Mouse (Mus musculus) MEL (cell line): ENCODE data around the gene Zfp825. TPM values are rescaled to one million over a fixed set of nuclear protein-coding genes. Genes with fewer than 3 reads are reported as not detected.

Experiments
- DNase-seq: peaks from one replicate; pipeline ENCODE4 v3.0.0; 2011; ENCODE audit warnings: low read depth, low spot score
- H3K27ac ChIP-seq: 2 replicates; pipeline ENCODE4 v1.5.1; 2012; ENCODE audit warnings: low read depth, mild to moderate bottlenecking, control low read depth, low read length, moderate library complexity; ENCODE audit not compliant: control insufficient read depth
- H3K27me3 ChIP-seq, 2 experiments: fragments of 150-350 bp in 1 of 2; sonication (generic) in 1 of 2; 2 replicates each; pipeline ENCODE4 v1.6.1; 2012; ENCODE audit warnings: low read length in 2 of 2, mild to moderate bottlenecking in 2 of 2, improper control_type of control experiment in 1 of 2, moderate library complexity in 1 of 2; ENCODE audit not compliant: insufficient read depth in 2 of 2, control insufficient read depth in 1 of 2
- H3K36me3 ChIP-seq, 2 experiments: 2 replicates each; pipeline ENCODE4 v1.6.1; 2012 to 2014; ENCODE audit warnings: low read length in 2 of 2, improper control_type of control experiment in 1 of 2, inconsistent platforms in 1 of 2, mild to moderate bottlenecking in 1 of 2; ENCODE audit not compliant: insufficient read depth in 2 of 2, control insufficient read depth in 1 of 2
- H3K4me1 ChIP-seq, 2 experiments: fragments of 150-350 bp in 1 of 2; sonication (generic) in 1 of 2; 2 replicates each; pipeline ENCODE4 v1.6.1; 2012; ENCODE audit warnings: low read length in 2 of 2, improper control_type of control experiment in 1 of 2, mild to moderate bottlenecking in 1 of 2; ENCODE audit not compliant: insufficient read depth in 2 of 2, control insufficient read depth in 1 of 2
- H3K4me3 ChIP-seq, 2 experiments: fragments of 150-350 bp in 1 of 2; sonication (generic) in 1 of 2; 2 replicates each; pipeline ENCODE4 v1.5.1; 2012; ENCODE audit warnings: low read depth in 2 of 2, low read length in 2 of 2, mild to moderate bottlenecking in 2 of 2, moderate library complexity in 2 of 2, control low read depth in 1 of 2, improper control_type of control experiment in 1 of 2; ENCODE audit not compliant: control insufficient read depth in 1 of 2, insufficient read depth in 1 of 2
- H3K79me2 ChIP-seq: 2 replicates; pipeline ENCODE4 v1.6.1; 2012; ENCODE audit warnings: mild to moderate bottlenecking, low read length, moderate library complexity; ENCODE audit not compliant: control insufficient read depth, poor library complexity, insufficient read depth
- H3K9ac ChIP-seq: 2 replicates; pipeline ENCODE4 v1.6.1; 2012; ENCODE audit warnings: low read depth, mild to moderate bottlenecking, control low read depth, low read length, moderate library complexity; ENCODE audit not compliant: control insufficient read depth, poor library complexity, severe bottlenecking
- H3K9me3 ChIP-seq: fragments of 150-350 bp; sonication (generic); replicated peaks from 2 replicates; pipeline ENCODE4 v1.6.1; 2012; ENCODE audit warnings: mild to moderate bottlenecking, low read length, improper control_type of control experiment, moderate library complexity; ENCODE audit not compliant: insufficient read depth
- BHLHE40 ChIP-seq: IDR thresholded peaks from 2 replicates; pipeline ENCODE4 v1.6.1; 2012; ENCODE audit warnings: low read depth, mild to moderate bottlenecking, inconsistent platforms, low read length, improper control_type of control experiment, borderline replicate concordance
- E2F4 ChIP-seq: IDR thresholded peaks from 2 replicates; pipeline ENCODE4 v1.6.1; 2011; ENCODE audit warnings: low read depth, low read length, improper control_type of control experiment, borderline replicate concordance
- polyA plus RNA-seq, 2 experiments: library from polyadenylated mRNA; stranded (reverse) in 1 of 2; unstranded in 1 of 2; fragments of >175 nt in 1 of 2; fragments of >200 nt in 1 of 2; gene quantifications; 2 replicates each; pipeline versions ENCODE4 v1.2.1 to v1.2.4; 2012; ENCODE audit warnings: low replicate concordance in 2 of 2, low read depth in 1 of 2; ENCODE audit not compliant: insufficient read length in 2 of 2, insufficient read depth in 1 of 2, missing spikeins in 1 of 2
- total RNA-seq: library from RNA; depleted of rRNA; stranded (reverse); fragments of 300-350 nt; gene quantifications from 2 replicates; pipeline ENCODE4 v1.2.3, GENCODE M21; 2012; rRNA removed

The Zfp825 gene
- total and polyA plus RNA-seq, 3 experiments, result 4.4 to 426 (median 5.5) TPM

- H3K79me2 ChIP-seq, result no peaks in the 10 kb centered on the region
- no peaks in the 10 kb centered on the region for H3K9me3 ChIP-seq
- H3K9ac ChIP-seq, result no peak overlapping the region
- TF ChIP-seq E2F4, result no peak
- TF ChIP-seq BHLHE40, result no peak
- TF ChIP-seq, all 39 proteins: peak for 0
- DNase-seq, result no peak
- Histone ChIP-seq H3K27me3 (no peaks in the 10 kb centered on the region), H3K4me3 (no peak overlapping the region), H3K4me1 (no peaks in the 10 kb centered on the region), H3K27ac (no peak overlapping the region), H3K36me3 (no peaks in the 10 kb centered on the region)
Measured at GRCm38 (mm10) chr13:74439895-74440294, 53.9 kb downstream of the Zfp825 start.

Other genes with a start within 250 kb of the Zfp825 start
- not detected in 2 replicates for gene Ahrr, start 201.7 kb downstream of the Zfp825 start, total RNA-seq
- gene Ahrr, start 201.7 kb downstream of the Zfp825 start, polyA plus RNA-seq, result under 1 TPM in 1 of 2 experiments, not detected in 1; 0.01 TPM
- 134 and 142 TPM in 2 replicates for gene Pdcd6, start 176.4 kb downstream of the Zfp825 start, total RNA-seq
- 100 to 1,000 TPM in 1 of 2 experiments, not detected in 1; 106 TPM for gene Pdcd6, start 176.4 kb downstream of the Zfp825 start, polyA plus RNA-seq
- gene Sdha, start 143.7 kb downstream of the Zfp825 start, total RNA-seq, result 145 and 151 TPM in 2 replicates
- gene Sdha, start 143.7 kb downstream of the Zfp825 start, polyA plus RNA-seq, result 100 to 1,000 TPM in 1 of 2 experiments, 10 to 100 TPM in 1; 68.6 to 214 TPM
- 28.7 and 33.6 TPM in 2 replicates for gene Ccdc127, start 143.7 kb downstream of the Zfp825 start, total RNA-seq
- gene Ccdc127, start 143.7 kb downstream of the Zfp825 start, polyA plus RNA-seq, result 10 to 100 TPM in 1 of 2 experiments, not detected in 1; 30.2 TPM
- gene Lrrc14b, start 130.0 kb downstream of the Zfp825 start, total RNA-seq, result 0.08 and 0.10 TPM in 2 replicates
- gene Lrrc14b, start 130.0 kb downstream of the Zfp825 start, polyA plus RNA-seq, result not detected
- gene Zfp72, start 103.2 kb downstream of the Zfp825 start, total RNA-seq, result 1.6 and 2.2 TPM in 2 replicates
- gene Zfp72, start 103.2 kb downstream of the Zfp825 start, polyA plus RNA-seq, result 1 to 10 TPM in 1 of 2 experiments, not detected in 1; 2.0 TPM
- gene Ftl1-ps1, start 94.3 kb downstream of the Zfp825 start, total RNA-seq, result 44.5 and 66.6 TPM in 2 replicates
- 10 to 100 TPM in 1 of 2 experiments, not detected in 1; 35.0 TPM for gene Ftl1-ps1, start 94.3 kb downstream of the Zfp825 start, polyA plus RNA-seq
- 6.6 and 11.4 TPM in 2 replicates for gene Erap1, start 145.6 kb upstream of the Zfp825 start, total RNA-seq
- 10 to 100 TPM in 1 of 2 experiments, 1 to 10 TPM in 1; 9.7 to 48.3 TPM for gene Erap1, start 145.6 kb upstream of the Zfp825 start, polyA plus RNA-seq